Mouse (Mus musculus): ENCODE measurements around the gene Zfhx2.

DNA sequence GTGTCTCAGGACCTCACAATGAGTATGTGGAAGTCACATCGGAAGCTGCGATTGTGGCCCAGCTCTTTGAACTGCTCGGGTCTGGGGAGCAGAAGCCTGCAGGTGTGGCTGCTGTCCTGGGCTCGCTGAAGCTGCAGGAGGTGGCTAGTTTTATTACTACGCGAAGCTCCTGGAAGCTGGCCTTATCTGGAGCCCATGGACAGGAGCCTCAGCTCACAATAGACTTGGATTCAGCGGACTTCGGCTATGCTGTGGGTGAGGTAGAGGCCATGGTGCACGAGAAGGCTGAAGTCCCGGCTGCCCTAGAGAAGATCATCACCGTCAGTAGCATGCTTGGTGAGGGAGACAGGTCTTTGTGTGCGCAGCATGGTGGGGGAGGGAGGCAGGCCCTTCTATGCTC lies 3.5 kb upstream of the Zfhx2 start:
- TF ChIP-seq POLR2A (IDR thresholded peaks at IDR 0.05; ENCODE audit: borderline replicate concordance, extremely low read depth, insufficient read depth, insufficient read length, poor library complexity, severe bottlenecking) (no peak), CTCF (IDR thresholded peaks at IDR 0.05; ENCODE audit: borderline replicate concordance, extremely low read depth, insufficient read depth, insufficient read length) (no peak)
